Mouse (Mus musculus) lung, adult 2 months (tissue): ENCODE results near the gene March10.

Experiments
- CTCF ChIP-seq: fragments of 200-500 bp; IDR thresholded peaks from 2 replicates; pipeline ENCODE4 v1.5.1; 2011; ENCODE audit warnings: mild to moderate bottlenecking, low read length, control low read depth; ENCODE audit not compliant: insufficient read depth
- POLR2A ChIP-seq: fragments of 200-500 bp; IDR thresholded peaks from 2 replicates; pipeline ENCODE4 v1.6.1; 2011; ENCODE audit warnings: low read depth, mild to moderate bottlenecking, control low read depth, low read length, borderline replicate concordance; ENCODE audit errors: extremely low read depth

GRCm38 (mm10) chr11:105474746-105475145 is 18.2 kb upstream of the March10 start:
- TF ChIP-seq POLR2A (no peak), CTCF (no peak)
